Mouse (Mus musculus) cerebral cortex, adult 2 months (tissue): ENCODE results near the gene Gm21812.

Experiments used
- WGBS: fragments of 180-500 bp; shearing (Covaris S2); methylation state at CpG from one replicate; pipeline ENCODE4 v1.1.7; 2018; 5-methylcytosine and 5-hydroxymethylcytosine counted together

Gm21812 gene

GRCm38 (mm10) chrY:9347084-9347483, at the start of gene Gm21812:
Gm21812 (minus strand) TSS chrY:9347184.
- WGBS = 54% methylated on average over 2 of the region's 4 CpGs
